Mouse (Mus musculus) liver, postnatal 0 days (tissue): ENCODE data around the gene Srxn1. TPM values are rescaled to one million over a fixed set of nuclear protein-coding genes. Genes with fewer than 3 reads are reported as not detected.

Experiments used
- ATAC-seq: fragments of 200-750 bp; cut with Nextera tagmentation; 2 replicates; pipeline ENCODE4 v1.8.0; 2017; ENCODE audit warnings: mild to moderate bottlenecking, moderate library complexity
- DNase-seq: peaks from one replicate; pipeline ENCODE4 v3.0.0-alpha.2; 2016
- H3K27ac ChIP-seq: fragments of 300-500 bp; sonication (generic); 2 replicates; pipeline ENCODE4 v1.5.1; 2014; ENCODE audit warnings: antibody characterized with exemption, moderate library complexity, mild to moderate bottlenecking, low read depth
- H3K27me3 ChIP-seq: fragments of 300-500 bp; sonication (generic); 2 replicates; pipeline ENCODE4 v1.6.1; 2014; ENCODE audit warnings: low read length, control low read depth, mixed read lengths; ENCODE audit not compliant: insufficient read depth
- H3K36me3 ChIP-seq: fragments of 300-500 bp; sonication (generic); replicated peaks from 2 replicates; pipeline ENCODE4 v1.6.1; 2014; ENCODE audit warnings: mild to moderate bottlenecking, control low read depth, low read length, moderate library complexity, mixed read lengths; ENCODE audit not compliant: insufficient read depth
- H3K4me1 ChIP-seq: fragments of 300-500 bp; sonication (generic); 2 replicates; pipeline ENCODE4 v1.6.1; 2014; ENCODE audit warnings: antibody characterized with exemption, mild to moderate bottlenecking, control low read depth; ENCODE audit not compliant: insufficient read depth
- H3K4me2 ChIP-seq: fragments of 300-500 bp; sonication (generic); 2 replicates; pipeline ENCODE4 v1.6.1; 2014; ENCODE audit warnings: low read depth, mild to moderate bottlenecking, low read length, moderate library complexity, mixed read lengths
- H3K4me3 ChIP-seq: fragments of 300-500 bp; sonication (generic); 2 replicates; pipeline ENCODE4 v1.5.1; 2014; ENCODE audit warnings: low read depth, low read length
- H3K9ac ChIP-seq: fragments of 300-500 bp; sonication (generic); replicated peaks from 2 replicates; pipeline ENCODE4 v1.6.1; 2014; ENCODE audit warnings: mild to moderate bottlenecking, moderate library complexity
- H3K9me3 ChIP-seq: fragments of 300-500 bp; sonication (generic); 2 replicates; pipeline ENCODE4 v1.6.1; 2016; ENCODE audit warnings: mild to moderate bottlenecking, control low read depth, low read length, mixed read lengths
- CTCF ChIP-seq: sonication (generic); IDR thresholded peaks from 2 replicates; pipeline ENCODE4 v1.5.1; 2016; ENCODE audit warnings: antibody characterized with exemption, low read depth
- EP300 ChIP-seq: IDR thresholded peaks from 2 replicates; pipeline ENCODE4 v1.6.1; 2016; ENCODE audit warnings: antibody characterized with exemption, low read depth, mild to moderate bottlenecking
- WGBS: fragments of 180-500 bp; shearing (Covaris S2); extraction: QIAGEN DNeasy Blood & Tissue Kit; methylation state at CpG from one replicate; pipeline ENCODE4 v1.1.7; 2014; ENCODE audit not compliant: insufficient replicate concordance; 5-methylcytosine and 5-hydroxymethylcytosine counted together
- polyA plus RNA-seq: library from polyadenylated mRNA; unstranded; fragments of >200 nt; fragmentation: Nextera tagmentation; extraction: Ambion mirVana; gene quantifications from 2 replicates; pipeline ENCODE4 v1.2.1, GENCODE M21; 2015

Srxn1 gene
- polyA plus RNA-seq, 1 experiment from 2014 or later = 8.7 TPM

- Histone ChIP-seq H3K4me2 (no peak overlapping the region), H3K4me3 (no peak overlapping the region), H3K4me1 (peaks cover 7% of the 10 kb centered on the region), H3K9me3 (no peaks in the 10 kb centered on the region), H3K9ac (no peak overlapping the region), H3K27ac (no peak overlapping the region), H3K36me3 (no peaks in the 10 kb centered on the region), H3K27me3 (peaks cover 42% of the 10 kb centered on the region)
- TF ChIP-seq CTCF = no peak
- no peak for TF ChIP-seq EP300
- ATAC-seq (no peak), DNase-seq (no peak)
- WGBS = 65% methylated on average over 2 of the region's 2 CpGs
Observed at GRCm38 (mm10) chr2:152096922-152097321, 8.4 kb upstream of the Srxn1 start.

GRCm38 (mm10) chr2:152097916-152098315, 7.4 kb upstream of the Srxn1 start:
- TF ChIP-seq EP300 (no peak), CTCF (no peak)
- no peak for ATAC-seq
- WGBS = 71% methylated on average over 11 of the region's 11 CpGs

DNA sequence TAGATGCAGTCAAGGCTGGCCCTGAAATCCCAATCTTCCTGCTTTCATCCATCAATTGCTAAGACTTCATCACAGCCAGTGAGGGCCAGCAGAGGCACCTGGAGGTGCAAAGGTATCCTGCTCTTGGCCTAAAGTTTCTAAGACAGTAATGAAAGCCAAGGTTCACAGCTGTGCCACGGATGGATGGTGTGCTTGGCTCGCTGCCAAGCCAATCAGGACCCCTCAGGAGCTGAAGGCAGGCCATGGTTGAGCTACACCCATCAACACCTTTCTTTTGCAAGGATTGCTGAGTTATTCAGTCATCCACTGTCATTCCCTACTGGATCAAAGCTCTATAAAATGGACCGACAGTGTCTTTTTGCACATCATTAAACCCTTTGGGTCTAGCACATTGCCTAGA, 5.8 kb upstream of the Srxn1 start:
- no peak overlapping the region for H3K4me3 ChIP-seq
- no peaks in the 10 kb centered on the region for H3K4me1 ChIP-seq
- TF ChIP-seq EP300 = no peak
- TF ChIP-seq CTCF = no peak
- ATAC-seq = no peak
- peaks cover 19% of the 10 kb centered on the region for H3K27me3 ChIP-seq
- H3K9me3 ChIP-seq = no peaks in the 10 kb centered on the region
- no peak overlapping the region for H3K9ac ChIP-seq
- DNase-seq = no peak
- no peak overlapping the region for H3K4me2 ChIP-seq
- WGBS = 62% methylated on average over 3 of the region's 3 CpGs
- no peak overlapping the region for H3K27ac ChIP-seq
- H3K36me3 ChIP-seq = no peaks in the 10 kb centered on the region

More at GRCm38 (mm10) chr2:152097916-152098315, 7.4 kb upstream of the Srxn1 start:
- Histone ChIP-seq H3K27ac (no peak overlapping the region), H3K4me1 (peaks cover 7% of the 10 kb centered on the region), H3K4me3 (no peak overlapping the region), H3K9me3 (no peaks in the 10 kb centered on the region), H3K9ac (no peak overlapping the region), H3K27me3 (peaks cover 34% of the 10 kb centered on the region), H3K36me3 (no peaks in the 10 kb centered on the region), H3K4me2 (no peak overlapping the region)
- DNase-seq = no peak

DNA sequence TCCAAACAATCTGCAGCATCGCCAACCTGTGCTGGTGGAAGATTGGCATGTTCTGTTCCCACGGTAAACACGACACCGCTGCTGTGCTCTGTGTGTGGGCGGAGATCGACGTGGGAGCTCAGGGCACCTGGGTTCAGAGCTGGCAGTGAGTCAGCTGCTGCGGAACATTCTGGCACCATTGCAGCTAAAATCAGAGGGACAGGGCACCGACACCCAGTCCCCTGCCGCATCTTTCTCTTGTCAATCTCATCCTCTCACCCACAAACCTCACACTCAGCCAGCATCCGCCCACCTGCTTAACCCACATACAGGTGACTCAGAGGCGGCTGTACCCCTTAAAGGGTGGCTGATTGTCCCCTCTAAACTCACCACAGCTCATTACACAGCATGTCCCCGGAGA, 3.6 kb upstream of the Srxn1 start:
- no peak for DNase-seq
- Histone ChIP-seq H3K4me2 (no peak overlapping the region), H3K27ac (no peak overlapping the region), H3K9ac (no peak overlapping the region), H3K27me3 (0 out of 2 replicates have a peak, but pooled peaks cover 4% of the 10 kb centered on the region), H3K9me3 (no peaks in the 10 kb centered on the region), H3K36me3 (no peaks in the 10 kb centered on the region), H3K4me1 (peaks cover 9% of the 10 kb centered on the region; the same call in 1 of the 2 replicates), H3K4me3 (no peak overlapping the region)
- TF ChIP-seq CTCF (no peak), EP300 (no peak)
- WGBS = 60% methylated on average over 13 of the region's 13 CpGs
- ATAC-seq = no peak

DNA sequence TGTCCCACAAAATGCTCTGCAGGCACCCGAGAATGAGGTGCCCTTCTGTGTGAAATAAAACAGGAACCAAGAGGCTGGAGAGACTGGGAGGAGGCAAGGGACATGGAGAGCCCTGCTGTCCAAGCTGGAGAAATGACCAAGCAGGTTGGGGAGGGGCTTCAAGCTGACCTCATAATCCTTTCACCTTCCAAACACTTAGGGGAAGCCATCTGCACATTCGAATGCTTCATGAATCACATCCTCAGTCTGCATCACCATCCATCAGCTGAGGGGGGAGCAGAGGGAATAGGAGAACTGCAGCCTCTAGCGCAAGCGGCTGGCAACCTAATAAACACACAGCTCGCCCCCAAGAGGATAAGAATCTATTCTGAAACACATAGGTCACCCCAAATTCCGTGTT, 2.9 kb upstream of the Srxn1 start:
- Histone ChIP-seq H3K27me3 (0 out of 2 replicates have a peak, but pooled peaks cover 3% of the 10 kb centered on the region), H3K9me3 (no peaks in the 10 kb centered on the region), H3K4me3 (no peak overlapping the region), H3K4me2 (no peak overlapping the region), H3K27ac (no peak overlapping the region), H3K36me3 (no peaks in the 10 kb centered on the region), H3K9ac (no peak overlapping the region), H3K4me1 (peaks cover 10% of the 10 kb centered on the region; the same call in 1 of the 2 replicates)
- WGBS = 70% methylated on average over 6 of the region's 6 CpGs
- TF ChIP-seq CTCF (no peak), EP300 (no peak)
- ATAC-seq = no peak
- no peak for DNase-seq

DNA sequence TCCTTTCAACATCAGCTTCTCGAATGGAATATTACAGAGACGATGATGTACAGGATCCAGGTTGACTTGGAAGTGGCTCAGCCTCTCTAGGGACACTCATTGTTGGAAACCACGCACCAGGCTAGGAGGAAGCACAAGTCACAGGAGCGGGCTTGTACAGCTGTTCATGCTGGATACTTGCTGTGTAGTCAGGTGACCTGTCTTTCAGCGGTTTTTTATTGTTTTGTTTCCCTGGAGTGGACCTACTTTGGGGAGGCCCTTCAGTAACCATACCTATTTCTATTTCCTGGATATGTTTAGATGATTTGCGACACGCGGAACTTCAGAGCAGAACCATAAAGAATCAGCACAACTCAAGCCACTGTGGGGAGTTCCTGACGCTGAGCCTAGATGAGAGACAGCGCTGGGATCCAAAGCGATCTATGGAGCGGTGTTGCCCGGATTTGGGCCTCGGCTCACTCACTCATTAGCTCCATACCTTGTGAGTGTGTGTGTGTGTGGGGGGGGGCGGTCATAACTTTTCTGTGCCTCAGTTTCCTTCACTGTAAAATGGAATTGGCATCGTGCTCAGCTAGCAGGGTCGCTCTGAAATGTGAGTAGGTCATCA, 502 bp upstream of the Srxn1 start:
- Histone ChIP-seq H3K9me3 (no peaks in the 10 kb centered on the region), H3K9ac (peak overlapping the region; percentile 91), H3K27me3 (no peaks in the 10 kb centered on the region), H3K4me3 (peak overlapping the region; percentile 85), H3K36me3 (no peaks in the 10 kb centered on the region), H3K4me2 (peak overlapping the region; percentile 87), H3K4me1 (peaks cover 10% of the 10 kb centered on the region; the same call in 1 of the 2 replicates), H3K27ac (peak overlapping the region; percentile 85)
- 15% methylated on average over 17 of the region's 17 CpGs for WGBS
- DNase-seq = no peak
- peak; percentile 38 for ATAC-seq
- TF ChIP-seq CTCF = no peak
- no peak for TF ChIP-seq EP300

DNA sequence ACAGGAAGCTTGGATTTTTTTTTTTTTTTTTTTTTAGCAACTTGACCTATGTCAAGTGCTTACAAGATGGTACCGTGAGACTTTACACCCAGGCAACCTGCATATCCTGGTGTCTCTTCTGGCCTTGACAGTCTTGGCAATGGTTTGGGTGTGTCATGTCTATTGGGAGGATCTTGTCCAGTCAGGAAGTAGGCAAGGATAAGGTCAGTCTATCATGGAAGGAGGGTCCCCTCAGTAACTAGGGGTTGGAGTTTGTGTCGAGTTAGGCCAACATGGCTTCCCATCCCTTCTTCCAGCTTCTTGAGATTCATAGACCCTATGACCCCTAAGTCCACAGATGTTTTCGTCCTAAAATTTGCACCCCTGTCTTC, 894 bp downstream of the Srxn1 start:
- WGBS = 88% methylated on average over 3 of the region's 3 CpGs
- TF ChIP-seq EP300 = no peak
- no peak for TF ChIP-seq CTCF
- peak overlapping the region; percentile 91 for H3K9ac ChIP-seq
- peak overlapping the region; percentile 87 for H3K4me2 ChIP-seq
- no peaks in the 10 kb centered on the region for H3K9me3 ChIP-seq
- DNase-seq = no peak
- H3K27ac ChIP-seq = no peak overlapping the region; the same call in 1 of the 2 replicates
- no peaks in the 10 kb centered on the region for H3K36me3 ChIP-seq
- H3K27me3 ChIP-seq = no peaks in the 10 kb centered on the region
- H3K4me3 ChIP-seq = peak overlapping the region; percentile 85
- ATAC-seq = no peak
- peaks cover 10% of the 10 kb centered on the region; the same call in 1 of the 2 replicates for H3K4me1 ChIP-seq
